Mouse (Mus musculus) liver, embryonic 14.5 days (tissue): Measurements from ENCODE around the gene Ago1. TPM values are rescaled to one million over a fixed set of nuclear protein-coding genes. Genes with fewer than 3 reads are reported as not detected.
A peak's percentile ranks its signal among the peaks of the same experiment; 100 is the strongest.

ENCODE experiments used
- ATAC-seq: fragments of 200-750 bp; cut with Nextera tagmentation; 2 replicates; pipeline ENCODE4 v1.8.0; 2017; ENCODE audit warnings: moderate number of reproducible peaks, mild to moderate bottlenecking, moderate library complexity; ENCODE audit not compliant: insufficient read depth
- DNase-seq, 3 experiments: peaks; one replicate each; pipeline ENCODE4 v3.0.0-alpha.2; 2012 to 2013; ENCODE audit warnings: low read depth in 3 of 3, low spot score in 3 of 3
- H3K27ac ChIP-seq: fragments of 300-500 bp; sonication (generic); 2 replicates; pipeline ENCODE4 v1.5.1; 2014; ENCODE audit warnings: moderate library complexity, mild to moderate bottlenecking, control low read depth, inconsistent platforms
- H3K27me3 ChIP-seq: fragments of 300-500 bp; sonication (generic); 2 replicates; pipeline ENCODE4 v1.6.1; 2014; ENCODE audit warnings: mild to moderate bottlenecking, low read length, moderate library complexity; ENCODE audit not compliant: control insufficient read depth, insufficient read depth
- H3K36me3 ChIP-seq: fragments of 300-500 bp; sonication (generic); replicated peaks from 2 replicates; pipeline ENCODE4 v1.6.1; 2014; ENCODE audit warnings: low read depth; ENCODE audit not compliant: control insufficient read depth, insufficient read depth
- H3K4me1 ChIP-seq, 2 experiments: fragments of 200-500 bp in 1 of 2; fragments of 300-500 bp in 1 of 2; sonication (generic) in 1 of 2; replicated peaks; 2 replicates each; pipeline ENCODE4 v1.6.1; 2012 to 2014; ENCODE audit warnings: antibody characterized with exemption in 1 of 2, inconsistent platforms in 1 of 2, low read length in 1 of 2; ENCODE audit not compliant: control insufficient read depth in 2 of 2, insufficient read depth in 2 of 2
- H3K4me2 ChIP-seq: fragments of 300-500 bp; sonication (generic); 2 replicates; pipeline ENCODE4 v1.6.1; 2014; ENCODE audit warnings: low read depth, mild to moderate bottlenecking, control low read depth, moderate library complexity
- H3K4me3 ChIP-seq, 2 experiments: fragments of 200-500 bp in 1 of 2; fragments of 300-500 bp in 1 of 2; sonication (generic) in 1 of 2; 2 replicates each; pipeline ENCODE4 v1.5.1; 2012 to 2014; ENCODE audit warnings: low read depth in 2 of 2, low read length in 2 of 2, mild to moderate bottlenecking in 2 of 2, control low read depth in 1 of 2, inconsistent platforms in 1 of 2, moderate library complexity in 1 of 2; ENCODE audit not compliant: insufficient read depth in 1 of 2
- H3K9ac ChIP-seq: fragments of 300-500 bp; sonication (generic); replicated peaks from 2 replicates; pipeline ENCODE4 v1.6.1; 2014; ENCODE audit warnings: mild to moderate bottlenecking, control low read depth, moderate library complexity
- H3K9me3 ChIP-seq: fragments of 300-500 bp; sonication (generic); 2 replicates; pipeline ENCODE4 v1.6.1; 2016; ENCODE audit warnings: low read length, mixed read lengths; ENCODE audit not compliant: control insufficient read depth
- CTCF ChIP-seq: IDR thresholded peaks from 2 replicates; pipeline ENCODE4 v1.5.1; 2016; ENCODE audit warnings: antibody characterized with exemption, low read depth, control low read depth
- EP300 ChIP-seq: IDR thresholded peaks from 2 replicates; pipeline ENCODE4 v1.6.1; 2016; ENCODE audit warnings: antibody characterized with exemption, low read depth
- WGBS: fragments of 180-500 bp; shearing (Covaris S2); extraction: QIAGEN DNeasy Blood & Tissue Kit; methylation state at CpG from one replicate; pipeline ENCODE4 v1.1.7; 2014; ENCODE audit not compliant: insufficient replicate concordance; 5-methylcytosine and 5-hydroxymethylcytosine counted together
- polyA plus RNA-seq, 2 experiments: library from polyadenylated mRNA; depleted of rRNA in 1 of 2; stranded (reverse) in 1 of 2; unstranded in 1 of 2; fragments of >200 nt; fragmentation: Nextera tagmentation in 1 of 2; extraction: Ambion mirVana in 1 of 2; gene quantifications; 2 replicates each; pipeline versions ENCODE4 v1.2.1 to v1.2.3; 2012 to 2014

The Ago1 gene
- polyA plus RNA-seq, 2 experiments, result 1.4 to 3.5 TPM

GRCm38 (mm10) chr4:126480288-126480687, 11.9 kb upstream of the Ago1 start:
- DNase-seq (no peak), ATAC-seq (no peak)
- no peak overlapping the region for H3K9ac ChIP-seq
- no peaks in the 10 kb centered on the region for H3K9me3 ChIP-seq
- 41% methylated on average over 3 of the region's 3 CpGs for WGBS
- no peaks in the 10 kb centered on the region; a peak in 1 of 4 replicates for H3K4me1 ChIP-seq
- no peak overlapping the region for H3K27ac ChIP-seq
- no peaks in the 10 kb centered on the region for H3K36me3 ChIP-seq
- no peak overlapping the region for H3K4me2 ChIP-seq
- TF ChIP-seq EP300 (no peak), CTCF (no peak)
- H3K4me3 ChIP-seq, result no peak overlapping the region
- no peaks in the 10 kb centered on the region for H3K27me3 ChIP-seq

GRCm38 (mm10) chr4:126473031-126473430, 4.6 kb upstream of the Ago1 start:
- Histone ChIP-seq H3K27me3 (no peaks in the 10 kb centered on the region), H3K9ac (no peak overlapping the region), H3K9me3 (no peaks in the 10 kb centered on the region), H3K4me3 (no peak overlapping the region), H3K4me1 (peaks cover 0 to 3% of the 10 kb centered on the region in 2 experiments; a peak in 2 of 4 replicates), H3K27ac (no peak overlapping the region), H3K4me2 (no peak overlapping the region), H3K36me3 (no peaks in the 10 kb centered on the region)
- DNase-seq (no peak), ATAC-seq (no peak)
- no peak for TF ChIP-seq CTCF
- no peak for TF ChIP-seq EP300
- whole genome bisulfite sequencing, result 43% methylated on average over 5 of the region's 5 CpGs

- no peak overlapping the region for H3K4me2 ChIP-seq
- WGBS, result 35% methylated on average over 1 of the region's 1 CpGs
- H3K4me3 ChIP-seq, result no peak overlapping the region
- H3K9me3 ChIP-seq, result no peaks in the 10 kb centered on the region
- H3K27ac ChIP-seq, result no peak overlapping the region
- no peaks in the 10 kb centered on the region for H3K36me3 ChIP-seq
- H3K9ac ChIP-seq, result no peak overlapping the region
- peaks cover 4 to 31% of the 10 kb centered on the region in 2 experiments; a peak in 3 of 4 replicates for H3K4me1 ChIP-seq
- ATAC-seq, result no peak
- no peaks in the 10 kb centered on the region for H3K27me3 ChIP-seq
- no peak for DNase-seq
- TF ChIP-seq CTCF, result no peak
- no peak for TF ChIP-seq EP300
Measured at GRCm38 (mm10) chr4:126469334-126469733, 951 bp upstream of the Ago1 start.

- peak overlapping the region; percentile 51; the same call in 1 of the 2 replicates for H3K9ac ChIP-seq
- 0 out of 2 replicates have a peak, but pooled peaks have one; percentile 6 for TF ChIP-seq EP300
- TF ChIP-seq CTCF, result no peak
- peak; percentile 42; the same call in 1 of the 2 replicates for ATAC-seq
Measured at GRCm38 (mm10) chr4:126468925-126469324, 542 bp upstream of the Ago1 start.

GRCm38 (mm10) chr4:126467721-126468284, 580 bp downstream of the Ago1 start:
- peaks cover 4 to 34% of the 10 kb centered on the region in 2 experiments; a peak in 3 of 4 replicates for H3K4me1 ChIP-seq
- H3K9ac ChIP-seq, result peak overlapping the region; percentile 73
- WGBS, result 2% methylated on average over 25 of the region's 25 CpGs
- no peak for TF ChIP-seq CTCF
- TF ChIP-seq EP300, result no peak
- DNase-seq, result peak; percentile 36 to 56 (median 45)
- peak overlapping the region; percentile 85 for H3K4me2 ChIP-seq
- peak; percentile 53 for ATAC-seq
- H3K27me3 ChIP-seq, result no peaks in the 10 kb centered on the region
- no peaks in the 10 kb centered on the region for H3K9me3 ChIP-seq
- H3K27ac ChIP-seq, result peak overlapping the region; percentile 51
- H3K36me3 ChIP-seq, result no peaks in the 10 kb centered on the region
- peak overlapping the region; percentile 81 to 86 for H3K4me3 ChIP-seq

More at GRCm38 (mm10) chr4:126468925-126469324, 542 bp upstream of the Ago1 start:
- peak overlapping the region; percentile 85 for H3K4me2 ChIP-seq
- H3K9me3 ChIP-seq, result no peaks in the 10 kb centered on the region
- H3K4me3 ChIP-seq, result peak overlapping the region; percentile 14 to 81; a peak in 3 of 4 replicates
- no peaks in the 10 kb centered on the region for H3K27me3 ChIP-seq
- peak overlapping the region; percentile 15; the same call in 1 of the 2 replicates for H3K27ac ChIP-seq
- DNase-seq, result peak in 2 of 3 experiments; percentile 24 to 36
- H3K4me1 ChIP-seq, result peaks cover 4 to 34% of the 10 kb centered on the region in 2 experiments; a peak in 3 of 4 replicates
- under 1% methylated on average over 8 of the region's 8 CpGs for WGBS
- H3K36me3 ChIP-seq, result no peaks in the 10 kb centered on the region
